Mouse (Mus musculus): Measurements from ENCODE around the gene Gm7954.
"Not testable (repeated sequence)": the region's sequence is repeated elsewhere in the genome, so short reads cannot be mapped to it uniquely, and the experiment has no call there.

Gm7954 gene

DNA sequence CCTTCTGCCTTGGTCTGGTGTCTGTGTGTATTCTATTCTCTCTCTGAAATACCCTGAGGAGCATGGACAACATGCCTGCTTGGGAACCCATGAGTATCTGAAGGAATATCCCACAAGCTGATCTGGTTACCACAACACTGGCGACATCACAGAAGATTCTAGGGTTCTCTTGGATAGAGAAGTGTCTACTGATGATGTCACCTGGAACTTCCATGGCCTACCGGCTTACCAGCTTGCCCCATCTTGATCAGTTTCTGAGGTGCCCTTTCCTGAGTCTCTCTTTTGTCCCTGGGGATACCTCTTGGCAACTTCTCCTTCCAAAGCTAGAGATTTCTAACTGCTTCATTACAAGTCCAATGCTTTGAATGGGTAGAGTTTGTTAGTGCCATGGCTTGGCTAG lies at the start of gene Gm7954:
Gene Gm7954 (minus strand): TSS at position 101 of the 400 bp plus-strand sequence.
- not testable (repeated sequence) for ATAC-seq (ENCODE audit: insufficient number of reproducible peaks, low FRiP score, low TSS enrichment)

DNA sequence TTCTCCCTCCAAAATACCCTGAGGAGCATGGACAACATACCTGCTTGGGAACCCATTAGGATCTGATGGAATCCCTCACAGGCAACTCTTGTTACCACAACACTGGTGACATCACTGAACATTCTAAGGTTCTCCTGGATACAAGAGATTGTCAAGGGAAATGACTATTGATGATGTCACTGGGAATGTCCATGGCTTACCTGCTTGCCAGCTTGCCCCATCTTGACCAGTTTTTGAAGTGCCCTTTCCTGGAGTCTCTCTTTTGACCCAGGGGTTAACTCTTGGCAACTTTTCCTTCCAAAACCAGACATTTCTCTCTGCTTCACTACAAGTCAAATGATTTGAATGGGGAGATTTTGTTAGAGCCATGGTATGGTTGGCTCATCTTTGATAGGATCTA lies 36.1 kb upstream of the Gm7954 start, which contains the start of gene Gm3486:
Gene Gm3486 (minus strand): TSS at position 101 of the 400 bp plus-strand sequence.
- ATAC-seq (ENCODE audit: insufficient number of reproducible peaks, low FRiP score, low TSS enrichment): not testable (repeated sequence)

DNA sequence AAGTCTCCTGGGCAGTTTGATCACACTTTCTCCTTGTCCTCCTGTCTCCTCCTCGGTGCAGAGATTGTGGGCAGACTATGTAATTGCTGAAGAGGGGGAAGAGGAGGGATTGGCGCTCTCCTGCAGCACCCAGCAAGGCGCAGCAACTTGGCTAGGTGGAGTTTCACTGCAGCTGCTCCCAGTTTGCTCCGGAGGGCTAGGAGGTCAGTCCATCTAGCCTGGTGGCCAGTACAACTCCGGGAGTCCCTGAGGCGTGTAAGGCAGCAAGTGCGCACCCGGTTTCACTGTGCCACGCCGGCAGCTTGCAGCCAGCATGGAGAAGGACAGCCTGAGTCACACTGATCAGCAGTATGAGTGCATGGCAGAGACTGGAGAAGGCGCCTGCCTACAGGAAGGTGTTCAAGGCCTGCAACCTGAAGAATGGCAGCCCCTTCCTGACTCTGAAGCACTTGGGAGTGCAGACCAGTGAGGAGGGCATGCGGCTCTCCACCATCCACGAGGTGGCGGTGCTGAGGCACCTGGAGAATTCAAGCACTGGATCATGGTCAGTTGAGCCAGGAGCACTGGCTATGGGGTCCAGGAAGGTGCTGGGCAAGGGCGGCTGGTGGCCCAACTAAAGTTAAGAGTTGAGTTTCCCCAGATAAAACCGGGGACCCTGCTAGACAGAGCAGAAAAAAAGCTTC lies 27.8 kb downstream of the Gm7954 start:
- not testable (repeated sequence) for ATAC-seq (ENCODE audit: insufficient number of reproducible peaks, low FRiP score, low TSS enrichment)

DNA sequence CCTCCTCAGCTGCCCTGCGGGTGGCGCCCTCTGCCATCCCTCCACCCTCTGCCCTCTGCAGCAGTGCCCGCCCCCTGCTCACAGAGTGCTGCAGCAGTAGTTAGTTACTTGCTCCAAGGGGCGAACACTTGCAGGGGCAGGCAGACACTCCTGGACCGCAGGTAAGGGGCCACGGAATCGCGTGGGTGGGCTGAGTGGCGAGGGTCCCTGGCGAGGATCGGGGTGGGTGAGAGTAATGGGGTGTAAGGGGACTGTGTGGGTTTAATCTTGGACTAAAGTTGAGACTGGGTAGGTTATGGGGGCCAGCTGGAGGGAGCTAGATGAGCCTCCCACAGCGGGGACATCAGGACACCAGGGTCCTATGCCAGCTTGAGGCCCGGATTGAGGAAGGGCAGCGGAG lies 28.6 kb downstream of the Gm7954 start:
- not testable (repeated sequence) for ATAC-seq (ENCODE audit: insufficient number of reproducible peaks, low FRiP score, low TSS enrichment)

DNA sequence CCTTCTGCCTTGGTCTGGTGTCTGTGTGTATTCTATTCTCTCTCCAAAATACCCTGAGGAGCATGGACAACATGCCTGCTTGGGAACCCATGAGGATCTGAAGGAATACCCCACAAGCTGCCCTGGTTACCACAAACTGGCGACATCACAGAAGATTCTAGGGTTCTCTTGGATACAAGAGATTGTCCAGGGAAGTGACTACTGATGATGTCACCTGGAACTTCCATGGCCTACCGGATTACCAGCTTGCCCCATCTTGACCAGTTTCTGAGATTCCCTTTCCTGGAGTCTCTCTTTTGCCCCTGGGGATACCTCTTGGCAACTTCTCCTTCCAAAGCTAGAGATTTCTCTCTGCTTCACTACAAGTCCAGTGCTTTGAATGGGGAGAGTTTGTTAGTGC lies 45.1 kb downstream of the Gm7954 start, which contains the start of gene Gm6482:
Gene Gm6482 (minus strand): TSS at position 101 of the 400 bp plus-strand sequence.
- not testable (repeated sequence) for ATAC-seq (ENCODE audit: insufficient number of reproducible peaks, low FRiP score, low TSS enrichment)

Measured in cerebellum, adult (tissue).